Mouse (Mus musculus) liver, embryonic 11.5 days (tissue): Measurements from ENCODE around the gene Gas2. TPM values are rescaled to one million over a fixed set of nuclear protein-coding genes. Genes with fewer than 3 reads are reported as not detected.

Experiments
- ATAC-seq: fragments of 200-750 bp; cut with Nextera tagmentation; replicated peaks from 2 replicates; pipeline ENCODE4 v1.8.0; 2017; ENCODE audit warnings: moderate number of reproducible peaks, mild to moderate bottlenecking, moderate TSS enrichment, moderate library complexity; ENCODE audit not compliant: low FRiP score
- DNase-seq: peaks from one replicate; pipeline ENCODE4 v3.0.0-alpha.2; 2017; ENCODE audit warnings: low spot score
- H3K27ac ChIP-seq: fragments of 300-500 bp; sonication (generic); 2 replicates; pipeline ENCODE4 v1.5.1; 2014; ENCODE audit warnings: mild to moderate bottlenecking, low read depth, low read length, control low read depth
- H3K27me3 ChIP-seq: fragments of 300-500 bp; sonication (generic); replicated peaks from 2 replicates; pipeline ENCODE4 v1.6.1; 2014; ENCODE audit warnings: low read length, mixed read lengths; ENCODE audit not compliant: control insufficient read depth, insufficient read depth
- H3K36me3 ChIP-seq: fragments of 300-500 bp; sonication (generic); 2 replicates; pipeline ENCODE4 v1.6.1; 2014; ENCODE audit warnings: mild to moderate bottlenecking, low read length, moderate library complexity, mixed read lengths; ENCODE audit not compliant: control insufficient read depth, insufficient read depth
- H3K4me1 ChIP-seq: fragments of 300-500 bp; sonication (generic); replicated peaks from 2 replicates; pipeline ENCODE4 v1.6.1; 2014; ENCODE audit warnings: low read length, mixed read lengths; ENCODE audit not compliant: control insufficient read depth, insufficient read depth
- H3K4me2 ChIP-seq: fragments of 300-500 bp; sonication (generic); 2 replicates; pipeline ENCODE4 v1.6.1; 2014; ENCODE audit warnings: mild to moderate bottlenecking, control low read depth, moderate library complexity
- H3K4me3 ChIP-seq: fragments of 300-500 bp; sonication (generic); 2 replicates; pipeline ENCODE4 v1.5.1; 2014; ENCODE audit warnings: low read depth, low read length, control low read depth
- H3K9ac ChIP-seq: fragments of 300-500 bp; sonication (generic); 2 replicates; pipeline ENCODE4 v1.6.1; 2014; ENCODE audit warnings: low read depth, low read length, control low read depth
- H3K9me3 ChIP-seq: fragments of 300-500 bp; sonication (generic); 2 replicates; pipeline ENCODE4 v1.6.1; 2016; ENCODE audit warnings: low read length, inconsistent platforms, mixed read lengths; ENCODE audit not compliant: control insufficient read depth
- WGBS: fragments of 180-500 bp; shearing (Covaris S2); extraction: QIAGEN DNeasy Blood & Tissue Kit; methylation state at CpG from one replicate; pipeline ENCODE4 v1.1.7; 2014; 5-methylcytosine and 5-hydroxymethylcytosine counted together
- polyA plus RNA-seq: library from polyadenylated mRNA; unstranded; fragments of >200 nt; fragmentation: Nextera tagmentation; extraction: Ambion mirVana; gene quantifications from 2 replicates; pipeline ENCODE4 v1.2.1, GENCODE M21; 2014

Gene Gas2
- polyA plus RNA-seq, 1 experiment from 2014 or later, result 13.3 TPM

GRCm38 (mm10) chr7:51876316-51876715 lies 14.5 kb downstream of the Gas2 start:
- ATAC-seq, result no peak
- no peak overlapping the region for H3K27ac ChIP-seq

GRCm38 (mm10) chr7:51878730-51879129 lies 16.9 kb downstream of the Gas2 start:
- WGBS, result 7% methylated on average over 8 of the region's 8 CpGs
- peak overlapping the region; percentile 51 for H3K4me3 ChIP-seq
- peak overlapping the region; percentile 38; the same call in 1 of the 2 replicates for H3K27ac ChIP-seq
- peak overlapping the region; percentile 67 for H3K9ac ChIP-seq
- H3K4me2 ChIP-seq, result peak overlapping the region; percentile 81
- DNase-seq (no peak), ATAC-seq (no peak)
- peaks cover 6% of the 10 kb centered on the region for H3K4me1 ChIP-seq
- H3K36me3 ChIP-seq, result no peaks in the 10 kb centered on the region
- H3K27me3 ChIP-seq, result no peaks in the 10 kb centered on the region
- H3K9me3 ChIP-seq, result no peaks in the 10 kb centered on the region

More at GRCm38 (mm10) chr7:51876316-51876715, 14.5 kb downstream of the Gas2 start:
- H3K9me3 ChIP-seq, result no peaks in the 10 kb centered on the region
- H3K36me3 ChIP-seq, result no peaks in the 10 kb centered on the region
- no peak overlapping the region for H3K9ac ChIP-seq
- H3K4me2 ChIP-seq, result no peak overlapping the region
- DNase-seq, result no peak
- H3K4me3 ChIP-seq, result no peak overlapping the region
- peaks cover 6% of the 10 kb centered on the region for H3K4me1 ChIP-seq
- H3K27me3 ChIP-seq, result no peaks in the 10 kb centered on the region

GRCm38 (mm10) chr7:51879136-51879723 lies 17.4 kb downstream of the Gas2 start:
- Histone ChIP-seq H3K4me2 (peak overlapping the region; percentile 81), H3K27ac (peak overlapping the region; percentile 38; the same call in 1 of the 2 replicates), H3K4me3 (peak overlapping the region; percentile 51), H3K9ac (peak overlapping the region; percentile 67), H3K36me3 (no peaks in the 10 kb centered on the region), H3K27me3 (no peaks in the 10 kb centered on the region), H3K4me1 (peaks cover 6% of the 10 kb centered on the region), H3K9me3 (no peaks in the 10 kb centered on the region)
- 3% methylated on average over 17 of the region's 17 CpGs for WGBS
- ATAC-seq, result peak; percentile 79
- DNase-seq, result no peak

GRCm38 (mm10) chr7:51880121-51880520 lies 18.3 kb downstream of the Gas2 start:
- no peaks in the 10 kb centered on the region for H3K36me3 ChIP-seq
- no peak for ATAC-seq
- H3K27me3 ChIP-seq, result no peaks in the 10 kb centered on the region
- H3K9ac ChIP-seq, result no peak overlapping the region
- H3K4me1 ChIP-seq, result peaks cover 6% of the 10 kb centered on the region
- H3K4me2 ChIP-seq, result no peak overlapping the region
- no peak for DNase-seq
- H3K4me3 ChIP-seq, result no peak overlapping the region
- WGBS, result 72% methylated on average over 4 of the region's 4 CpGs
- H3K9me3 ChIP-seq, result no peaks in the 10 kb centered on the region
- H3K27ac ChIP-seq, result no peak overlapping the region

GRCm38 (mm10) chr7:51885345-51885744 lies 23.5 kb downstream of the Gas2 start:
- Histone ChIP-seq H3K4me3 (no peak overlapping the region), H3K9me3 (no peaks in the 10 kb centered on the region), H3K27ac (no peak overlapping the region), H3K27me3 (no peaks in the 10 kb centered on the region), H3K36me3 (no peaks in the 10 kb centered on the region), H3K9ac (no peak overlapping the region), H3K4me1 (no peaks in the 10 kb centered on the region), H3K4me2 (no peak overlapping the region)
- DNase-seq, result no peak
- no peak for ATAC-seq
- 68% methylated on average over 3 of the region's 3 CpGs for WGBS

- WGBS, result 77% methylated on average over 11 of the region's 11 CpGs
- no peak for DNase-seq
These were observed 26.1 kb downstream of the Gas2 start for GRCm38 (mm10) chr7:51887678-51888567.

GRCm38 (mm10) chr7:51889601-51890000 lies 27.8 kb downstream of the Gas2 start:
- Histone ChIP-seq H3K36me3 (no peaks in the 10 kb centered on the region), H3K4me2 (no peak overlapping the region), H3K27me3 (no peaks in the 10 kb centered on the region), H3K9ac (no peak overlapping the region), H3K9me3 (no peaks in the 10 kb centered on the region), H3K4me1 (no peaks in the 10 kb centered on the region), H3K4me3 (no peak overlapping the region), H3K27ac (no peak overlapping the region)
- WGBS, result 87% methylated on average over 7 of the region's 7 CpGs
- DNase-seq, result no peak
- no peak for ATAC-seq

More at GRCm38 (mm10) chr7:51887678-51888567, 26.1 kb downstream of the Gas2 start:
- H3K27me3 ChIP-seq, result no peaks in the 10 kb centered on the region
- no peak overlapping the region for H3K27ac ChIP-seq
- H3K4me1 ChIP-seq, result no peaks in the 10 kb centered on the region
- H3K9ac ChIP-seq, result no peak overlapping the region
- H3K9me3 ChIP-seq, result no peaks in the 10 kb centered on the region
- no peak overlapping the region for H3K4me3 ChIP-seq
- no peak overlapping the region for H3K4me2 ChIP-seq
- no peaks in the 10 kb centered on the region for H3K36me3 ChIP-seq
- no peak for ATAC-seq

GRCm38 (mm10) chr7:51892224-51892965 lies 30.6 kb downstream of the Gas2 start:
- no peak overlapping the region for H3K27ac ChIP-seq
- ATAC-seq (no peak), DNase-seq (no peak)
- no peak overlapping the region for H3K4me2 ChIP-seq
- no peaks in the 10 kb centered on the region for H3K4me1 ChIP-seq
- no peaks in the 10 kb centered on the region for H3K36me3 ChIP-seq
- no peaks in the 10 kb centered on the region for H3K27me3 ChIP-seq
- no peak overlapping the region for H3K9ac ChIP-seq
- no peaks in the 10 kb centered on the region for H3K9me3 ChIP-seq
- no peak overlapping the region for H3K4me3 ChIP-seq
- 90% methylated on average over 1 of the region's 1 CpGs for WGBS
